Mouse (Mus musculus) layer of hippocampus, postnatal 10 days (tissue): ENCODE data around the gene Rpp14. TPM values are rescaled to one million over a fixed set of nuclear protein-coding genes. Genes with fewer than 3 reads are reported as not detected.

Experiments
- DNase-seq, 2 experiments: peaks; one replicate each; pipeline ENCODE4 v3.0.0; 2021; ENCODE audit warnings: low spot score in 2 of 2
- long read RNA-seq: library from polyadenylated mRNA; stranded (forward); transcript quantifications from one replicate; pipeline ENCODE4 v2.0.0, GENCODE M21; 2023
- total RNA-seq, 2 experiments: library from RNA; stranded (reverse); gene quantifications; 2 replicates each; pipeline ENCODE4 v1.2.3; 2021

The Rpp14 gene
- 10 to 100 TPM; 20.2 to 25.7 TPM for total RNA-seq
- long read RNA-seq, transcript Rpp14-201 (6 exons, 2,401 nt) = major isoform, 25 of 38 reads
- long read RNA-seq, partial matches to known transcripts = 1 of 38 reads
- long read RNA-seq, other reads (novel, unspliced or antisense) = 11 of 38 reads

DNA sequence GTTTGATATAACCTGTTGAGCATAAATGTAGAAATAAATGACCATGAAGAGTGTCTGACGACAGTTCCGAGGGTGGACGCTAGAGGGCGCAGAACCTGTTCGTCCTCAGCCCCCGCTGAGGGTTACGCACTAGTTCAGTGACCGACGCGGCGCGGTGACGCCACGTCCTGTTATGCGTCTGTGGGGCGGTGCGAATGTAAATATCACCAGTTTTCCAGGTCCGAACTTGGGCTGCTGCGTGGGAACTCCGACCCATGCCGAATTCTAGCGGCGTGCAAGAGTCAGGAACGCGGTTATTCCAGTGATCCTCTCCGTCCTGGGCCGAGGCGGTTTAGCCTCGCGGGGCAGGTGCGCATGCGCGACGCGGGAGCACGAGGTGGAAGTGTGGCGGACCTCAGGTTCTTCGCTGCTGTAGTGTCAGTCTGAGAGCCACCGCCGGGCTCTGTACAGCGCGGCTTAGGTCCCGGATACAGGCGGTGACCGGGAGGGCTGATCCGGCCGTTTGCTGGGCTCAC, at the start of gene Rpp14:
Gene Rpp14, plus strand, starts transcription at position 203 of the 515 bp plus-strand sequence.
- peak; percentile 97 to 98 for DNase-seq

DNA sequence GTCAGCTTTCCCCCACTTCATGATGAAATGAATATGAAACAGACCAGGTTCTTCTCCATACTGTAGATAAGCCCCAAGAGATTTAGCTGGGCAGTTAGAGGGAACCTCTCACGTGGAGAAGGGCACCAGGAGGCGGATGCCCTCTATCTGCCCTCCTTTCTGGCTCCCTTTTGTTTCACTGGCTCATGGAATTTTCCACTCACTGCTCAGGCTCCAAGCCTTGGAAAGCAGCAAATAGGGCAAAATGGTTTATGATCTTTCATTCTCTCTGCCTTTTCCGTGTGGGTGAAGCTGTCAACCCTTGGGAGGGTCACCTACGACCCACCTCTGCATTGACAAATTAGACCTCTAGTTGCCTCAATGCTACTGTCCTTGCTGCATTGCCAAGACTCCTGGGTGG, 49.6 kb upstream of the Rpp14 start:
- no peak for DNase-seq

DNA sequence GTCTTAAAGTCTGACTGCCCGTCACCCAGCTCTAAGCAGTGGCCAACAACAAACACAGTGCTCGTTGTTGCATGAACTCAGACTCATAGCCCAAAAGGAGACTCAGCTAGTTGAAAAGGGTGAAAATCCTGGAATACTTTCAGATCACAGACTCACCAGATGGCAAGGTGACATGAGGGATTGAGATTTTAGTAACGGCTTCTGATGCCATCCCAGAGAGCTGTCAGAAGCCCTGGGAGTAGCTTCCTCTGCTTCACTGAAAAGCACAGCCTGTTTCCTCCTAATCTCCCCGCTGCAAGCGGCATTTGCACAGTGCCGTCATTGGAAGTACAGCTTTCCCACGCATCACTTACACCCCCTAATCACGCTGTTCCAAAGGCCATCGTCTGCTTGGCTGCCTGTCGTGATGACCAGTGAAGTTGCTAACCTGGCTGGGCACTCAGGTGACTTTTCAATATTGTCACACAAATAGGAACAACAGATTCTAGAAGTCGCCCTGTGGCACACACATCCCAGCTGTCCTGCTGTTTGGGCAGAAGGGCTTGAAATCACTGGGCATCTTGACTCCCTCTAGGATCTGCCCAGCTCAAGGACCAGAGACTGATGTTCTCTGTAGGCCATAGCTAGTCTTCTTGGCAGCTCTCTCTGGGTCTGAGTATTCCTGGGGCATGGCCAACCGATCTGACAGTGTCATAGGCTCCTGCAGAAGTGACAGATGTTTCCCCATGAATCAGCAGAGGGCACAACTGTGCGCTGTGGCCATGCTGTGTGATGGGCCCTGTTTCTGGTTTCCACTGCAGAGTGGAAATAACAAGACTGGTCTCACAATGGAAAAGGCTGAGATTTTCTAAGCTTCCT, 47.9 kb upstream of the Rpp14 start:
- DNase-seq = peak; percentile 25 to 37

DNA sequence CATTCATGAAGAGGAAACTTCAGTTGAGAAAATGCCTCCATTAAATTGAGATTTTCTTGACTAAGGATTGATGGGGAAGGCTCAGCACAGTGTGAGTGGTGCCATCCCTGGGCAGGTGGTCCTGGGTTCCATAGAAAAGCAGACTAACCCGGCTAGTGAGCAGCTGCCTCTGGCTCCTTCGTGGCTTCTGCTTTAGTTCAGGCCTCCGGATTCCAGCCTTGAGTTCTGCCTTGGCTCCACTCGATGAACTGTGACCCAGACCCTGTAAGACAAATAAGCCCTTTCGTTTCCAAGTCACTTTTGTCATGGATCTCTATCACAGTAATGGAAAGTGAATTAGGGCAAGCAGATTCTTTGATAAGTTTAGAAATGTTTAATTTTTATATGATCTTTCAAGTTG, 45.6 kb upstream of the Rpp14 start:
- no peak for DNase-seq

DNA sequence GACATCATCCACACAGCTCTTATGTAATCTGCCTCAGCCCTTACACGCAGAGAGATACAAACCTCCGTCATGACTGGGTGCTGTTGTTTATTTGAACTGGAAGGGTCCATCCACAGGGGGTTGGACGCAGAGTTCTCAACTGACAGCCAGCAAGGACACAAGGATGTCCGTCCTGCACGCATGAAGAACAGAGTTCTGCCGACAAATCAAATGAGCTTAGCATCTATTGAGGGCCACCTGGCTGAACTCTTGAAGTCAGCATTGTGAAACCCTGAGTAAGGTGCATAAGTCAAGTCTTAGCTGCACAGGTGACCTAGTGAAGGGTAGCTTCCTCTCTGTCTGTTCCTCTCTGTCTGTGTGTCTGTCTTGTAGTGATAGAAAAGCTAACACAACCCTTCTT, 44.2 kb upstream of the Rpp14 start:
- DNase-seq = no peak

DNA sequence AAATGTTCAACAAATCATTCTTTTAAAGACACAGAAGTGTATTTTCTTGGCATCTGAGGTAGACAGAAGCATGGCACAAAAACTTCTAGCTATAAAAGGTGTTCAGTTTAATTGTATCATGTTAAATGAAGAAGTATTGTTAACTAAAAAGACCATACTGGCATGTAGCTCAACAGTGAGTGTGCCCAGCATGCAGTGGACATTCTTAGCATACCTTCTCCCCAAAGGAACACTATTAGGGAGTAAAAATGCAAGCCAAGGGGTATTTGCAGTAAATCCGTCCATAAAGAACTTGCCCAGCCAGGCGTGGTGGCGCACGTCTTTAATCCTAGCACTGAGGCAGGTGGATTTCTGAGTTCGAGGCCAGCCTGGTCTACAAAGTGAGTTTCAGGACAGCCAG, 43.8 kb upstream of the Rpp14 start:
- DNase-seq = no peak

DNA sequence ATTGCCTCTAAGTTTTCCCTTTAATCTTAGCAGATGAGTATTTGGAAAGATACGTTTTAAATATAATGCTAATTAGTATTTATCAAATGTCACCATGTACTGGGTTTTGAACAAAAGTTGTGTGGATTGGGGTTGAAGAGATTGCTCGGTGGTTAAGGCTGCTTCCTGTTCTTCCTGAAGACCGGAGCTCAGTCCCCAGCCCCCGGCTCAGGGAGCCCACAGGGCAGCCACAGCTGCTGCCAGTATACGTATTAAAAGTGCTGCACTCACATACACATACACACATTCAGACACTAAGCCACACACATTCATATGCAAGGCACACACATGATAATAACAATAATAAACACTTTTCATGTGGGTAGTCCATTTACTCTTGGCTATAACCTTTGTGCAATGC, 42.0 kb upstream of the Rpp14 start:
- no peak for DNase-seq

DNA sequence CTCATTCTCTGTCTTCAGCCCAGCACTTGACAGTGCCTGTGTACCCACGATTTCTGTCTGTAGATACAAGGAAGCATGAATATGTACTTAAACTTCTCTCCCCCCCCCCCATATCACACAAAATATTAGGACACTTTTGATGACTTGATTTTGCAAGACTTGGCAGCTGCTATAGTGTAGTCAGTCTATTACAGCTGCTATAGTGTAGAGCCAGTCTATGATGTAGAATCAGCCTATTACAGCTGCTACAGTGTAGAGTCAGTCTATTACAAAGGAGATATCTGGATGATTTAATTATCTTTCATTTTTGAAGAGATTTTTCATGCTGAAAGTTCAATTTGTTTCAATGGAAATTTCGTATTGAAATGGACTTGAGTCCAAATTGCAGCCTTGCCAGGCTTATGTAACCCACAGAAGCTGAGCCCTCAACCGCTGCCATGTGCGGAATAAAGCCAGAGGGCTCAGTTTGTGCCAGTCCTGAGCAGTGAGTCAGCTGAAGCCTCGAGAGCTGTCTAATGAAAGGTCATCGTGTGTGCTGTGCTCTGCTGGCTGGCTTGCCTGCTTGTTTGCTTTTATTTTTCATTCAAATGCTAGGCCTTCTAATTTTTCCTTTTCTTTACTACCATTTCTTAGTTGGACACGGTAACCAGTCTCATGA, 41.2 kb upstream of the Rpp14 start:
- DNase-seq = peak; percentile 53 to 68

DNA sequence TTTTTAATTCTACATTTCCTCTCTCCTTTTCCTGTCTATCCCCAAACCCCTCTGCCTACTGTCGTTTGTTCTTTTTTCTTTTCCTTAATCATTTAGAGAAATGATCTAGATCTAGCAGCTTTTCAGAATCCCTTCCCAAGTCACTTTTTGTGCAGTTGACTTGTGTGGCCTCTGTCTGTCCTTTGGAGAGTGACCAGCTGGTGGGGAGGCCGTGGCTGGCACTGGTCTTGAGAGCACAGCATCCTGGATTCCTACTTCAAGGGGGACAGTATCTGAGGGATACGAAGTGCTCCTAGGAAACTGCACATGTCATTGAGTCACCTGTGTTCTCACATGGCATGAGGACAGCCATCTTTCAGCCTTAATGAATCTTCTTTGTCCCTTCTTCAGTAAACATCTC, 40.0 kb upstream of the Rpp14 start:
- DNase-seq = no peak

DNA sequence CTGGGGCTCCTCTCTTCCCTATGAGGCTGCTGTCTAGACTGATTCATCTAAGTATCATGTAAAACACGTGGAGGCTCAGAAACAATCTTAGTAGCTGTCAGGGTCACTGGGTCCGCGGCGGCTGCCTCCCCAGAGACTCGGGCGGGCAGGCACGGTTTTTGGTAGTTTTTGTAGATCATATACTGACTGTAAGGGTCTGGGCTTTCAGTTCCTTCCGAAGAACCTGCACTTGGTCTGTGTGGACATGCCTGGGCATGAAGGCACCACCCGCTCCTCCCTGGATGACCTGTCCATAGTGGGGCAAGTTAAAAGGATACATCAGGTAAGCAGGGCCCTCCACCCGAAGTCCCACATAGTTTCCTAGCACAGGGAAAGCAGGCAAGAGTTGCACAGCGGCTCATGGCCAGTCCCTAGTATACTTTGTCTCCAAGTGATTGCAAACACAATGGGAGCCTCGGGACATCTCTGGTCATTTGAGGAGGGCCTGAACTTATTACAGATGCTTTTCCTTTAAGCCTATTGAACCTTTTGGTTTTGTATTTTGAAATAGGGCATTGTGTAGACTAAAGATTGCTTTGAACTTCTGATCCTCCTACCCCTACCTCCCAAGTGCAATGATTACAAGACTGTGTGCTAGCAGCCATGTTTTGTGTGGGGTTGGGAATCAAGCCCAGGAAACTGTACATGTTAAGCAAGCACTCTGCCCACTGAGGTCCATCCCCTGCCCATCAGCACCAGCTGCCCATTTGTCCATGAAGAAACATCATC, 39.1 kb upstream of the Rpp14 start:
- no peak for DNase-seq

DNA sequence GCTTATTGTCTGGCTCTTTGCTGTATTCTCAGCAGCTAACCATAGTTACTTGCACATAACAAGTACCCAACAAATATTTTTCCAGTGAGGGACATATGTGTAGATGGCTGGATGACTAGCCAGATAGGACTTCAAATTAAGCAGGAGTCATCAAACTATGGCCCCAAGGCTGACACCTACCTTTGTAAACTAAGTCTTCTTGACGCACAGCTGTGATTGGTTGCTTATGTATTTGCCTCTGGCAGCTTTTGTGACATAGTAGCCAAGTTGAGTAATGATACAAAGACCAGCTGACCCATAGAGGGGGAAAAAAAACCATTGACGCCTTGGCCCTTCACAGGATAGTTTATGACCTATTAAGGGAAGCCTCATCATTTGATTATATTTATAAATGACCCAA, 38.0 kb upstream of the Rpp14 start:
- no peak for DNase-seq

DNA sequence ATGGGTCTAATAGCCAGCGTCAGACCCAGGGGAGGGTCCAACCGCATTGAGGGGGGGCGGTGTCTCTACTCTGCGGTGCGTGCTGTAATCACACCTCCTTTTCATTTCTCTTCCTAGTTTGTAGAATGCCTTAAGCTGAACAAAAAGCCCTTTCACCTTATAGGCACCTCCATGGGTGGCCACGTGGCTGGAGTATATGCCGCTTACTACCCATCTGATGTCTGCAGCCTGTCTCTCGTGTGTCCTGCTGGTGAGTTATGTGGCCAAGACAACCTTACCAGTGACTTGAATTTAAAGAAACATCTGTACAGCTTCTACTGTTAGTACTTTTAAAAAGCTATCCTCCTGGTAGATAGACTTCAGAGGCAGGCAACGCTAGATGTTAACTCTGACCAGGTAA, 37.6 kb upstream of the Rpp14 start:
- DNase-seq = no peak

DNA sequence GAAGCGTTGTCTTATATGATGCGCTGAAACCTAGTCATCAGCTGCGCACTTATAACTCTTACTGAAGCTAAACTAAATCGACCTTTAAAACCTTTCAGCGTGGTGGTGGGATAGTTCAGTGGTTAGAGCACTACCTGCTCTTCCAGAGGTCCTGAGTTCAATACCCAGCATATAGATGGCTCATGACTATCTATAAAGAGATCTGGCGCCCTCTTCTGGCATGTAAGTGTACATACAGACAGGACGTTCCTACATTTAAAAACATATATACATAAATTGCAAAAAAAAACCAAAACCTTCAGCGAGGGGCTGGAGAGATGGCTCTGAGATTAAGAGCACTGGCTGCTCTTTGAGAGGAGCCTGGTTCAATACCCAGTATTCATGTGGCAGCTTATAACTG, 35.8 kb upstream of the Rpp14 start:
- DNase-seq = peak; percentile 18 to 49

DNA sequence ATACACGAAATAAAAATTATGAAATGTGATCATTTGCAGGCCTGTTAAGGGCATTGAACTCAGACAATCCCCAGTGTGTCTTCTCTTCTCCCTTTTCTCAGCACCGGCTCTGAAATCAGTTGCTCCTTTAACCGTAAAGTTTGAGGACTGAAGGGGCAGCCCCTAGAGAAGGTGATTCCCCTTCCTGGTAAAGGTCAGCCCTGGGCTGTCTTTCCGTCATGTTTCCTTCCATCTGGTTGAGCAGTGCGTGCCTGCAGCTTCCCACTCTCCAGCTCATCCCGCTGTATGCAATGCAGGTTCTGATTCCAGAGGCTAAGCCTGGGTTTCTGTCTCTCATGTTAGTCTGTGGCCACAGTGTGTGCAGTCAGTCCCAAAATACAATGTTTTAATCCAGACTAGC, 35.4 kb upstream of the Rpp14 start:
- DNase-seq = no peak

DNA sequence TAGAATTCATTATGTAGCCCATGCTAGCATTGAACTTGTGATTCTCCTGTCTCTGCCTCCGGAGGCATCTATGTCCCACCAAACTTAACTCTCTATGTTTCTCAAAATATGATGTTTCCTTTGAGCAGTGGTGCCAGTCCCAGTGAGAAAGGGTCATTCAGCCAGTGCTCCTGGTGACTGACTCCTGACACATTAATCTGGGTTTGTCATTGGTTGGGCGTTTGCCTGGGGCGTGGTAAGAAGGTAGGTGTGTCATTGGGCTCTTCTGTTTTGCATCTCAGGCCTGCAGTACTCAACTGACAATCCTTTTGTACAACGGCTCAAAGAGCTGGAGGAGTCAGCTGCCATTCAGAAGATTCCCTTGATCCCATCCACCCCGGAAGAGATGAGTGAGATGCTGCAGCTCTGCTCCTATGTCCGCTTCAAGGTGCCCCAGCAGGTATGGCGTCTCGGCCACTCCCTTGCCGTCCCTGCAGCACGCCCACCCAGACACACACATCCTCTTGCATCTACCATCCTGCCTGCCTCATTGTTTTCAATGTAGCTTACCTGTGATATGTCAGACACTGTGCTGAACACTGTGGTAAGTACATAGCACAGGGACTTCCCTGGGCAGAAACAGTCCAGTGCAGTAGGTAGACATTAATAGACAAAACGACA, 34.9 kb upstream of the Rpp14 start:
- no peak for DNase-seq

DNA sequence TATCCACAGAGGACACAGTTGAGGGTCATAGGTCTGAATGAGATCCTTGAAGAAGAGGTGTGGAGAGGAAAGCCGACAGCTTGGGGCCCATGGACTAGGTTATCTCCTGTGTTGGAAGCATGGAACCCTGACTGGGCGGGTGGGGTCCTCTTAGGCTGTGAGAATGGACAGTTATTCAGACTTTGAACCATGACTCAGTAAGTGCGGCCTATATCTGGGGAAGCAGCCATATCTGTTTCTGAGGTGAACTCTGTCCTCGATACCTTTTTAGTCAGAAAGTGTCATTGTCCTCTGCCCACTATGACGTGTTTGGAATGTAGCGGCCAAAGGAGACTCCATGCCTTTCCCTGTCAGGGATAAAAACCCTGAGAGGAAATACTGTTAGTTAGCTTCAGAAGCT, 33.3 kb upstream of the Rpp14 start:
- no peak for DNase-seq

DNA sequence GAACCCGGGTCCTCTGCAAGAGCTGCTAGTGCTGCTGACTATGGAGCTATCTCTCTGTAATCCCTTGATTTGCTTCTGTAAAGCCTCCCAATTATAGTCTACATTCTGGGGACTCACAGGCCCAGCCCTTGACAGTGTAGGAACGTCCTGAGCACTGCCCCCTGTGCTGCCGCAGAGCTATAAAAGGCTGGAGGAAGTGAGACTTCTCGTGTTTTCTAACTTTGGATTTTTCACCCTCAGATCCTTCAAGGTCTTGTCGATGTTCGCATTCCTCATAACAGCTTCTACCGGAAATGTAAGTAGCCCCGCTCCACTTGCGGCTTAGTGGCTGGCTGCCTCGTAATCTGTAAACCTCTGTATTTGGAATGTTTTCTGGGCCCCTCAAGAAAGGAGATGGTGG, 30.8 kb upstream of the Rpp14 start:
- no peak for DNase-seq

DNA sequence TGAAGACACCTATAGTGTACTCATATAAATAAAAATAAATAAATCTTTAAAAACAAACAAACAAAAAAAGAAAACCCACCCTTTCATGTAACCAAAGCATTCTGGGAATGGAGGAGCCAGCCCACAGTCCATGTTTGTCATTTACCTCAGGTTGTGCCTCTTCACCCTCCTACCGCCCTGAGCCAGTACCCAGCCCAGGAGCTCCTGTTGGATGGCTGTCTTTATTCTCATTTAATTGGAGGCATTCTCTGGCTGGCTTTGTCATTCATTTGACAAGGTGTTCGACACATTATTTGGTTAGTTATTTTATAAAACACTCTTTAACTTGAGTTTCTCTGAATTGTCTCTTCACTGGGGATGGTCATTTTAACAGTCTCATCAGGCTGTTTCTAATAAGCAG, 28.3 kb upstream of the Rpp14 start:
- no peak for DNase-seq

DNA sequence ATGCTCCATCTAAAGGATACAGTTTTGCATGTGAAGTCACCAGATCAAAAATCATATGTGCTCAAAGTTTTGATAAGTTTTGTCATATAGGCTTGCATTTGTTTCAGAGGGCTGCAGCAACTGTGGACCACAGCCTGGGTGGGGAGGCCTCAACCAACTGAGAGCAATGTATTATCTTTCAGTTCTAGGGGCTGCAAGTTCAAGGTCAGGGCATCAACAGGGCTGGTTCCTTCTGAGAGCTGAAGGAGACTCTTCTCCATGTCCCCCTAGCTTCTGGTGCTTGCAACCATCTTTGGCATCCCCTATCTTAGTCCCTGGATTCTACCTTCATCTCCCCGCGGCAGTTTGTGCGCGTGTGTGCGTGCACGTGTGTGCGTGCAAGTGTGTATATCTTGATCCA, 27.5 kb upstream of the Rpp14 start:
- DNase-seq = no peak

DNA sequence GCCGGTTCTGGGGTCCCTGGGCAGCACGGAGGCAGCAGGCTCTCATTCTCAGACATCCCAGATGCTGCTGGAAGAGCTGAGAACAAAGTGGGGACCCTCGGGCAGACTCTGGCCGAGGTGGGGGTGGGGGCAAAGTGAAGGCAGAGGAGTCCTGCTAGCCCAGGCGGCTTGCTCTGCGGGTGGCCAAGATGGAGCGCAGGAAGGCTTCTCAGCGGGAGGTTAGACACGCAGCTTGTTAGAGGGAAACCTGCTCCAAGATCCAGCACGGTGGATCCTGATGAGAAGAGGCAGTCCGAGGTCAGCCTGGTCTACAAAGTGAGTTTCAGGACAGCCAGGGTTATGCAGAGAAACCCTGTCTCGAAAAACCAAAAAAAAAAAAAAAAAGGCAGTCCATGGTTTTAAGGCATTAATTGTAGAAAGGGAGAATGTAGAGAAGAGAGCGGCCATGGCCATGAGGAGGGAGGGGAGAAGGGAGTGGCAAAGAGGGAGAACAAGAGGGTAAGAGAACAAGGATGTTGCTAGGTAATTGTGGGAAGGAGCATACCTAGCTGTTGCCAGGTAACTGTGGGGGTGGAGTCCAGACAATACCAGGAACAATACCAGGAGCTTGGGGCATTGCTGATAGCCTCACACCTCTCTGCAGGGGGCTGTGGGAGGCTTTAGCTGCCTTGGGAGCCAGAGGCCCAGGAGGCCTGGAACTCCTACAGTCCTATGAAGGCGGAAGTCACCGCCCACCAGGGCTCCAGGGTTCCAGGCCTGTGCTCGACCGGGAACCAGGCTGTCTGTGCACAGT, 25.7 kb upstream of the Rpp14 start:
- DNase-seq = no peak
